Mouse (Mus musculus) MEL (cell line): Measurements from ENCODE around the gene Faf1. TPM values are rescaled to one million over a fixed set of nuclear protein-coding genes. Genes with fewer than 3 reads are reported as not detected.
A peak's percentile ranks its signal among the peaks of the same experiment; 100 is the strongest.

Source experiments
- DNase-seq: peaks from one replicate; pipeline ENCODE4 v3.0.0; 2011; ENCODE audit warnings: low read depth, low spot score
- H3K27ac ChIP-seq: 2 replicates; pipeline ENCODE4 v1.5.1; 2012; ENCODE audit warnings: low read depth, mild to moderate bottlenecking, control low read depth, low read length, moderate library complexity; ENCODE audit not compliant: control insufficient read depth
- H3K27me3 ChIP-seq, 2 experiments: fragments of 150-350 bp in 1 of 2; sonication (generic) in 1 of 2; 2 replicates each; pipeline ENCODE4 v1.6.1; 2012; ENCODE audit warnings: low read length in 2 of 2, mild to moderate bottlenecking in 2 of 2, improper control_type of control experiment in 1 of 2, moderate library complexity in 1 of 2; ENCODE audit not compliant: insufficient read depth in 2 of 2, control insufficient read depth in 1 of 2
- H3K36me3 ChIP-seq, 2 experiments: 2 replicates each; pipeline ENCODE4 v1.6.1; 2012 to 2014; ENCODE audit warnings: low read length in 2 of 2, improper control_type of control experiment in 1 of 2, inconsistent platforms in 1 of 2, mild to moderate bottlenecking in 1 of 2; ENCODE audit not compliant: insufficient read depth in 2 of 2, control insufficient read depth in 1 of 2
- H3K4me1 ChIP-seq, 2 experiments: fragments of 150-350 bp in 1 of 2; sonication (generic) in 1 of 2; 2 replicates each; pipeline ENCODE4 v1.6.1; 2012; ENCODE audit warnings: low read length in 2 of 2, improper control_type of control experiment in 1 of 2, mild to moderate bottlenecking in 1 of 2; ENCODE audit not compliant: insufficient read depth in 2 of 2, control insufficient read depth in 1 of 2
- H3K4me3 ChIP-seq, 2 experiments: fragments of 150-350 bp in 1 of 2; sonication (generic) in 1 of 2; 2 replicates each; pipeline ENCODE4 v1.5.1; 2012; ENCODE audit warnings: low read depth in 2 of 2, low read length in 2 of 2, mild to moderate bottlenecking in 2 of 2, moderate library complexity in 2 of 2, control low read depth in 1 of 2, improper control_type of control experiment in 1 of 2; ENCODE audit not compliant: control insufficient read depth in 1 of 2, insufficient read depth in 1 of 2
- H3K79me2 ChIP-seq: 2 replicates; pipeline ENCODE4 v1.6.1; 2012; ENCODE audit warnings: mild to moderate bottlenecking, low read length, moderate library complexity; ENCODE audit not compliant: control insufficient read depth, poor library complexity, insufficient read depth
- H3K9ac ChIP-seq: 2 replicates; pipeline ENCODE4 v1.6.1; 2012; ENCODE audit warnings: low read depth, mild to moderate bottlenecking, control low read depth, low read length, moderate library complexity; ENCODE audit not compliant: control insufficient read depth, poor library complexity, severe bottlenecking
- H3K9me3 ChIP-seq: fragments of 150-350 bp; sonication (generic); replicated peaks from 2 replicates; pipeline ENCODE4 v1.6.1; 2012; ENCODE audit warnings: mild to moderate bottlenecking, low read length, improper control_type of control experiment, moderate library complexity; ENCODE audit not compliant: insufficient read depth
- BHLHE40 ChIP-seq: IDR thresholded peaks from 2 replicates; pipeline ENCODE4 v1.6.1; 2012; ENCODE audit warnings: low read depth, mild to moderate bottlenecking, inconsistent platforms, low read length, improper control_type of control experiment, borderline replicate concordance
- CHD1 ChIP-seq: IDR thresholded peaks from 2 replicates; pipeline ENCODE4 v1.6.1; 2012; ENCODE audit warnings: low read depth, mild to moderate bottlenecking, inconsistent platforms, low read length, improper control_type of control experiment
- CHD2 ChIP-seq: IDR thresholded peaks from 2 replicates; pipeline ENCODE4 v1.6.1; 2011; ENCODE audit warnings: low read length, improper control_type of control experiment
- CTCF ChIP-seq, 3 experiments: IDR thresholded peaks in 2 of 3; conservative IDR thresholded peaks in 1 of 3; 2 replicates each; pipeline ENCODE4 v1.5.1; 2011 to 2012; ENCODE audit warnings: low read length in 3 of 3, low read depth in 2 of 3, mild to moderate bottlenecking in 2 of 3, improper control_type of control experiment in 1 of 3, inconsistent platforms in 1 of 3, mixed read lengths in 1 of 3, moderate library complexity in 1 of 3; ENCODE audit not compliant: control insufficient read depth in 1 of 3, insufficient read depth in 1 of 3, poor library complexity in 1 of 3, severe bottlenecking in 1 of 3
- EP300 ChIP-seq, 2 experiments: IDR thresholded peaks; 2 replicates each; pipeline ENCODE4 v1.6.1; 2011; ENCODE audit warnings: improper control_type of control experiment in 2 of 2, low read length in 2 of 2, low read depth in 1 of 2, mild to moderate bottlenecking in 1 of 2
- GATA1 ChIP-seq: IDR thresholded peaks from 2 replicates; pipeline ENCODE4 v1.6.1; 2011; ENCODE audit warnings: low read depth, low read length, improper control_type of control experiment
- HCFC1 ChIP-seq: IDR thresholded peaks from 2 replicates; pipeline ENCODE4 v1.6.1; 2012; ENCODE audit warnings: low read depth, mild to moderate bottlenecking, inconsistent platforms, low read length, improper control_type of control experiment, moderate library complexity
- JUND ChIP-seq: IDR thresholded peaks from 2 replicates; pipeline ENCODE4 v1.6.1; 2011; ENCODE audit warnings: low read depth, mild to moderate bottlenecking, improper control_type of control experiment, low read length
- MAFK ChIP-seq: IDR thresholded peaks from 2 replicates; pipeline ENCODE4 v1.6.1; 2011; ENCODE audit warnings: low read depth, mild to moderate bottlenecking, low read length, improper control_type of control experiment, borderline replicate concordance
- MAZ ChIP-seq: IDR thresholded peaks from 2 replicates; pipeline ENCODE4 v1.6.1; 2012; ENCODE audit warnings: low read depth, mild to moderate bottlenecking, inconsistent platforms, low read length, improper control_type of control experiment
- MEF2A ChIP-seq: IDR thresholded peaks from 2 replicates; pipeline ENCODE4 v1.6.1; 2014; ENCODE audit warnings: low read depth, mild to moderate bottlenecking, inconsistent platforms, low read length, improper control_type of control experiment; ENCODE audit not compliant: poor library complexity, insufficient replicate concordance, severe bottlenecking; ENCODE audit errors: extremely low read depth
- MXI1 ChIP-seq: IDR thresholded peaks from 2 replicates; pipeline ENCODE4 v1.6.1; 2011; ENCODE audit warnings: mild to moderate bottlenecking, low read depth, low read length, improper control_type of control experiment
- MYB ChIP-seq: IDR thresholded peaks from 2 replicates; pipeline ENCODE4 v1.6.1; 2011; ENCODE audit warnings: mild to moderate bottlenecking, low read depth, low read length, improper control_type of control experiment
- MYC ChIP-seq: IDR thresholded peaks from 2 replicates; pipeline ENCODE4 v1.6.1; 2011; ENCODE audit warnings: low read depth, mild to moderate bottlenecking, low read length, improper control_type of control experiment, moderate library complexity
- NELFE ChIP-seq: IDR thresholded peaks from 2 replicates; pipeline ENCODE4 v1.6.1; 2011; ENCODE audit warnings: low read depth, low read length, improper control_type of control experiment
- NRF1 ChIP-seq: IDR thresholded peaks from 2 replicates; pipeline ENCODE4 v1.6.1; 2014; ENCODE audit warnings: low read depth, mild to moderate bottlenecking, inconsistent platforms, low read length, improper control_type of control experiment, moderate library complexity; ENCODE audit not compliant: poor library complexity, insufficient read depth, severe bottlenecking
- POLR2A ChIP-seq, 2 experiments: IDR thresholded peaks; 2 replicates each; pipeline ENCODE4 v1.6.1; 2011 to 2012; ENCODE audit warnings: low read length in 2 of 2, mild to moderate bottlenecking in 2 of 2, control low read depth in 1 of 2, improper control_type of control experiment in 1 of 2, low read depth in 1 of 2, moderate library complexity in 1 of 2; ENCODE audit not compliant: control insufficient read depth in 1 of 2, insufficient read depth in 1 of 2, poor library complexity in 1 of 2
- POLR2AphosphoS2 ChIP-seq: IDR thresholded peaks from 2 replicates; pipeline ENCODE4 v1.6.1; 2011; ENCODE audit warnings: low read length, improper control_type of control experiment
- POLR2AphosphoS5 ChIP-seq: IDR thresholded peaks from 2 replicates; pipeline ENCODE4 v1.6.1; 2012; ENCODE audit warnings: low read depth, borderline replicate concordance, mild to moderate bottlenecking, inconsistent platforms, low read length, moderate library complexity, mixed read lengths
- RAD21 ChIP-seq: IDR thresholded peaks from 2 replicates; pipeline ENCODE4 v1.6.1; 2011; ENCODE audit warnings: mild to moderate bottlenecking, low read depth, low read length, improper control_type of control experiment
- RCOR1 ChIP-seq: IDR thresholded peaks from 2 replicates; pipeline ENCODE4 v1.6.1; 2012; ENCODE audit warnings: low read depth, mild to moderate bottlenecking, inconsistent platforms, low read length, improper control_type of control experiment
- SIN3A ChIP-seq: IDR thresholded peaks from 2 replicates; pipeline ENCODE4 v1.6.1; 2012; ENCODE audit warnings: low read length, improper control_type of control experiment, inconsistent platforms
- SMC3 ChIP-seq: IDR thresholded peaks from 2 replicates; pipeline ENCODE4 v1.6.1; 2011; ENCODE audit warnings: low read depth, low read length, improper control_type of control experiment
- TAL1 ChIP-seq: IDR thresholded peaks from 2 replicates; pipeline ENCODE4 v1.6.1; 2012; ENCODE audit warnings: mild to moderate bottlenecking, inconsistent platforms, low read length, moderate library complexity, mixed read lengths
- TBP ChIP-seq: IDR thresholded peaks from 2 replicates; pipeline ENCODE4 v1.8.0; 2011; ENCODE audit warnings: low read depth, low read length, improper control_type of control experiment
- TCF12 ChIP-seq: IDR thresholded peaks from 2 replicates; pipeline ENCODE4 v1.6.1; 2014; ENCODE audit warnings: low read depth, mild to moderate bottlenecking, inconsistent platforms, low read length, improper control_type of control experiment, moderate library complexity
- UBTF ChIP-seq: IDR thresholded peaks from 2 replicates; pipeline ENCODE4 v1.6.1; 2012; ENCODE audit warnings: low read depth, mild to moderate bottlenecking, inconsistent platforms, low read length, improper control_type of control experiment, moderate library complexity, borderline replicate concordance; ENCODE audit not compliant: insufficient read depth
- USF1 ChIP-seq: IDR thresholded peaks from 2 replicates; pipeline ENCODE4 v1.6.1; 2014; ENCODE audit warnings: low read depth, mild to moderate bottlenecking, inconsistent platforms, low read length, improper control_type of control experiment, moderate library complexity
- USF2 ChIP-seq, 2 experiments: IDR thresholded peaks; 2 replicates each; pipeline ENCODE4 v1.6.1; 2011 to 2012; ENCODE audit warnings: improper control_type of control experiment in 2 of 2, low read length in 2 of 2, borderline replicate concordance in 1 of 2, inconsistent platforms in 1 of 2, low read depth in 1 of 2, mild to moderate bottlenecking in 1 of 2; ENCODE audit not compliant: insufficient read depth in 1 of 2
- ZC3H11A ChIP-seq: IDR thresholded peaks from 2 replicates; pipeline ENCODE4 v1.6.1; 2012; ENCODE audit warnings: low read depth, mild to moderate bottlenecking, inconsistent platforms, low read length, improper control_type of control experiment
- ZKSCAN1 ChIP-seq: IDR thresholded peaks from 2 replicates; pipeline ENCODE4 v1.6.1; 2012; ENCODE audit warnings: low read depth, mild to moderate bottlenecking, inconsistent platforms, low read length, improper control_type of control experiment, moderate library complexity
- ZMIZ1 ChIP-seq: IDR thresholded peaks from 2 replicates; pipeline ENCODE4 v1.6.1; 2012; ENCODE audit warnings: low read depth, mild to moderate bottlenecking, inconsistent platforms, low read length, improper control_type of control experiment, moderate library complexity
- ZNF384 ChIP-seq: IDR thresholded peaks from 2 replicates; pipeline ENCODE4 v1.6.1; 2012; ENCODE audit warnings: low read depth, mild to moderate bottlenecking, inconsistent platforms, low read length, improper control_type of control experiment
- polyA plus RNA-seq, 2 experiments: library from polyadenylated mRNA; stranded (reverse) in 1 of 2; unstranded in 1 of 2; fragments of >175 nt in 1 of 2; fragments of >200 nt in 1 of 2; gene quantifications; 2 replicates each; pipeline versions ENCODE4 v1.2.1 to v1.2.4; 2012; ENCODE audit warnings: low replicate concordance in 2 of 2, low read depth in 1 of 2; ENCODE audit not compliant: insufficient read length in 2 of 2, insufficient read depth in 1 of 2, missing spikeins in 1 of 2
- total RNA-seq: library from RNA; depleted of rRNA; stranded (reverse); fragments of 300-350 nt; gene quantifications from 2 replicates; pipeline ENCODE4 v1.2.3, GENCODE M21; 2012; rRNA removed

Faf1 gene
- total RNA-seq (37.6 and 39.2 TPM in 2 replicates), polyA plus RNA-seq (10 to 100 TPM in 1 of 2 experiments, not detected in 1; 36.5 TPM)

DNA sequence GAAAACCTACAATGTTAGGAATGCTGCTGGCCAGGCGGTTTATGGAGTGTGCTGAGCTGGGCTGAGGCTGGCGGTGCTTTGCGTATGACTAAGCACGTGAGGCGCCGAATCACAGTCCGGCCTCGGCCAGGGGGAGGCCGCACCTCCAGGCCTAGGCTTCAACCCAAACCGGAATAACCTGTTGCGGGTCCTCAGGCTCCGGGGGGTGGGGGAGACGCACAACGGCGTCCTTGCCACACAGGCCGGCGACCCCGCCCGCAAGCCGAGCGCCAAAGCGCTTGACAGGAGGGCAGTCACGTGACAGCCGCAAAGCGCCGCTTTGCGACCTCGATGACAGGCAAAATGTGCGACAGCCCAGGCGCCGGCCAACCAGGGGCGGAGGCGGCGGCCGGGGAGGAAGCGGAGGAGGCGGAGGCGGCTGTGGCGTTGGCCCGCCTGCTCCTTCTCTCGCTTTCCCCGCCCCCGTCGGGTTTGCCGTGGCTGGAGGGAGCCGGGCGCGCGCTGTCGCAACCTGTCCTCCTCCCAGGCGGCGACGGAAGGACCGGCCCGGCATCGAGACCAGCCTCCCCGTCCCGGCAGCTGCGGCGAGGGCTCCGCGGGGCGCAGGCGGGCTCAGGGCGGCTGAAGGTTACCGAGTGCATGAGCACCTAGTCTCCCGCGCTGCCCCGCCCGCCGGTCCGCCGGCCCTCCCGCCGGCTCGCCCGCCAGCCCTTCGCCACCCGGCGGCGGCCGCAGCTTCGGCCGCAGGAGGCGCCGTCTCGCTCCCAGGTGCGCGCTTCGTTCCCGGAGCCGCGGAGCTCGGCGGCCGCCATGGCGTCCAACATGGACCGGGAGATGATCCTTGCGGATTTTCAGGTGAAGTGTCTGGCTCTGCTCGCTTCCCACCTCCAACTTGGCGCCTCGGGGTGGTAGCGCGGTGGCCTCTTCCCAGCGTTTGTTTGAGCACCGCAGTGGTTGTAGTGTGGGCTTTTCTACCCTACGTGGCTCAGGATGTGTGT, at the start of gene Faf1:
TSS of gene Faf1 (plus strand) at position 371 of the 998 bp plus-strand sequence.
- peaks cover 0 to 32% of the 10 kb centered on the region in 2 experiments; a peak in 2 of 4 replicates for H3K36me3 ChIP-seq
- H3K4me1 ChIP-seq = peaks cover 4 to 7% of the 10 kb centered on the region in 2 experiments; a peak in 3 of 4 replicates
- H3K27me3 ChIP-seq = no peaks in the 10 kb centered on the region
- peak; percentile 98 for DNase-seq
- H3K79me2 ChIP-seq = peaks cover 34% of the 10 kb centered on the region
- no peaks in the 10 kb centered on the region for H3K9me3 ChIP-seq
- peak within 1 kb of the TSS; percentile 90 for H3K27ac ChIP-seq
- peak within 1 kb of the TSS; percentile 63 to 97 for H3K4me3 ChIP-seq
- H3K9ac ChIP-seq = peak within 1 kb of the TSS; percentile 87
- TF ChIP-seq MXI1 (peak; percentile 98), CTCF (IDR thresholded peaks at IDR 0.05 in 2 of 3, conservative IDR thresholded peaks at IDR 0.05 in 1 of 3; ENCODE audit: control insufficient read depth in 1 of 3, insufficient read depth in 1 of 3, low read depth in 2 of 3, low read length in 3 of 3, poor library complexity in 1 of 3, severe bottlenecking in 1 of 3) (peak in 2 of 3 experiments; percentile 4 to 31; a peak in 1 of 6 replicates), ZC3H11A (peak; percentile 6; the same call in 1 of the 2 replicates), EP300 (IDR thresholded peaks at IDR 0.05; ENCODE audit: low read depth in 1 of 2, low read length in 2 of 2) (peak in 1 of 2 experiments; percentile 56; a peak in 2 of 4 replicates), GATA1 (no peak), USF1 (peak; percentile 100), HCFC1 (peak; percentile 98), NELFE (peak; percentile 93), SIN3A (peak; percentile 98), ZKSCAN1 (no peak), ZNF384 (no peak), MAFK (peak; percentile 47; the same call in 1 of the 2 replicates), TCF12 (peak; percentile 80), MYB (no peak), ZMIZ1 (peak; percentile 96), POLR2AphosphoS5 (no peak), UBTF (peak; percentile 83; the same call in 1 of the 2 replicates), TBP (peak; percentile 78), CHD1 (peak; percentile 67), CHD2 (no peak), BHLHE40 (peak; percentile 94), NRF1 (peak; percentile 43), RCOR1 (no peak), USF2 (IDR thresholded peaks at IDR 0.05; ENCODE audit: borderline replicate concordance in 1 of 2, insufficient read depth in 1 of 2, low read depth in 1 of 2, low read length in 2 of 2) (peak; percentile 84 to 95), MAZ (peak; percentile 98), TAL1 (no peak), MEF2A (peak; percentile 6; the same call in 1 of the 2 replicates), MYC (peak; percentile 70; the same call in 1 of the 2 replicates), SMC3 (no peak), RAD21 (no peak), JUND (no peak), POLR2A (IDR thresholded peaks at IDR 0.05; ENCODE audit: control insufficient read depth in 1 of 2, insufficient read depth in 1 of 2, low read depth in 1 of 2, low read length in 2 of 2, poor library complexity in 1 of 2) (peak; percentile 83 to 89; a peak in 3 of 4 replicates), POLR2AphosphoS2 (peak; percentile 91)
